Mouse (Mus musculus): Measurements from ENCODE around the gene Ugt1a6b.

Gene Ugt1a6b

GRCm38 (mm10) chr1:88255466-88255857, 152.4 kb downstream of the Ugt1a6b start:
- TF ChIP-seq GATA4 (IDR thresholded peaks at IDR 0.05; ENCODE audit: insufficient replicate concordance, low read length), result no peak

GRCm38 (mm10) chr1:88255989-88256754, 153.1 kb downstream of the Ugt1a6b start:
- no peak for TF ChIP-seq GATA4 (IDR thresholded peaks at IDR 0.05; ENCODE audit: insufficient replicate concordance, low read length)

- no peak for TF ChIP-seq GATA4 (IDR thresholded peaks at IDR 0.05; ENCODE audit: insufficient replicate concordance, low read length)
These were observed 154.0 kb downstream of the Ugt1a6b start for GRCm38 (mm10) chr1:88256886-88257663.

- no peak for TF ChIP-seq GATA4 (IDR thresholded peaks at IDR 0.05; ENCODE audit: insufficient replicate concordance, low read length)
These were observed 154.6 kb downstream of the Ugt1a6b start for GRCm38 (mm10) chr1:88257681-88258080.

- TF ChIP-seq GATA4 (IDR thresholded peaks at IDR 0.05; ENCODE audit: insufficient replicate concordance, low read length), result no peak
These were observed 155.3 kb downstream of the Ugt1a6b start for GRCm38 (mm10) chr1:88258361-88258760.

GRCm38 (mm10) chr1:88258881-88259642, 156.0 kb downstream of the Ugt1a6b start:
- TF ChIP-seq GATA4 (IDR thresholded peaks at IDR 0.05; ENCODE audit: insufficient replicate concordance, low read length), result peak; percentile 85; the same call in 1 of the 2 replicates

GRCm38 (mm10) chr1:88259643-88260024, 156.6 kb downstream of the Ugt1a6b start:
- TF ChIP-seq GATA4 (IDR thresholded peaks at IDR 0.05; ENCODE audit: insufficient replicate concordance, low read length), result no peak

GRCm38 (mm10) chr1:88260114-88260513, 157.1 kb downstream of the Ugt1a6b start:
- peak; percentile 27; the same call in 1 of the 2 replicates for TF ChIP-seq GATA4 (IDR thresholded peaks at IDR 0.05; ENCODE audit: insufficient replicate concordance, low read length)

GRCm38 (mm10) chr1:88260604-88261377, 157.7 kb downstream of the Ugt1a6b start:
- TF ChIP-seq GATA4 (IDR thresholded peaks at IDR 0.05; ENCODE audit: insufficient replicate concordance, low read length), result no peak

- TF ChIP-seq GATA4 (IDR thresholded peaks at IDR 0.05; ENCODE audit: insufficient replicate concordance, low read length), result no peak
These were observed 158.7 kb downstream of the Ugt1a6b start for GRCm38 (mm10) chr1:88261706-88262105.

GRCm38 (mm10) chr1:88262255-88262654, 159.2 kb downstream of the Ugt1a6b start:
- no peak for TF ChIP-seq GATA4 (IDR thresholded peaks at IDR 0.05; ENCODE audit: insufficient replicate concordance, low read length)

GRCm38 (mm10) chr1:88262961-88263360, 159.9 kb downstream of the Ugt1a6b start:
- no peak for TF ChIP-seq GATA4 (IDR thresholded peaks at IDR 0.05; ENCODE audit: insufficient replicate concordance, low read length)

- no peak for TF ChIP-seq GATA4 (IDR thresholded peaks at IDR 0.05; ENCODE audit: insufficient replicate concordance, low read length)
These were observed 160.7 kb downstream of the Ugt1a6b start for GRCm38 (mm10) chr1:88263778-88264177.

- no peak for TF ChIP-seq GATA4 (IDR thresholded peaks at IDR 0.05; ENCODE audit: insufficient replicate concordance, low read length)
These were observed 161.3 kb downstream of the Ugt1a6b start for GRCm38 (mm10) chr1:88264237-88264868.
